Mouse (Mus musculus) kidney, adult 2 months (tissue): ENCODE data around the gene Clec4d.

Experiments used
- CTCF ChIP-seq: fragments of 200-500 bp; conservative IDR thresholded peaks from 2 replicates; pipeline ENCODE4 v1.5.1; 2011; ENCODE audit warnings: low read depth, mild to moderate bottlenecking, control low read depth, low read length, moderate library complexity, mixed read lengths; ENCODE audit not compliant: insufficient read depth, insufficient read length
- POLR2A ChIP-seq: fragments of 200-500 bp; IDR thresholded peaks from one replicate; pipeline ENCODE4 v1.6.1; 2011; ENCODE audit warnings: low read depth, low read length, control low read depth

DNA sequence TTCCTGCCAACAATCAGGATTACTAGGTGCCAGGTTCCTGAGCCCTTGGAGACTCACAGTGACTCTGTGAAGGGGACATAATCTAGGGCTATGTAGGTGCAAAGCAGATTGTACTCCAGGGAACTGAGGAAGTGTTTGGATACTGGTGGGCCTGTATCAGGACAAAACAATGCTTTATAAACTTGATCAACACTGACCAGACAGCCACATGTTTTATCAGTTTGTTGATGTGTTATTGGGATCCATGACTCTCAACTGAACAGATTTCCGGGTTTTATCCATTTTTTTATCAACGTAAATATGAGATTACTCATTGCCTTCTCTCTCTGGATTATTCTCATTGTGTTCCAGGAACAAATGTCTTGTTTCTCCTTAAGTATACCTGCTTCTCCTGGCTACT lies 46.1 kb downstream of the Clec4d start, which contains the start of gene Vmn2r19:
- no peak for TF ChIP-seq POLR2A
- TF ChIP-seq CTCF: no peak
